Mouse (Mus musculus) limb, embryonic 12.5 days (tissue): ENCODE measurements around the gene Nxt1. TPM values are rescaled to one million over a fixed set of nuclear protein-coding genes. Genes with fewer than 3 reads are reported as not detected.

Experiments used
- ATAC-seq: fragments of 200-750 bp; cut with Nextera tagmentation; 2 replicates; pipeline ENCODE4 v1.8.0; 2017; ENCODE audit warnings: low read depth, moderate TSS enrichment; ENCODE audit not compliant: insufficient number of reproducible peaks, insufficient read depth, low FRiP score, low TSS enrichment
- H3K27ac ChIP-seq: fragments of 300-500 bp; sonication (generic); 2 replicates; pipeline ENCODE4 v1.5.1; 2016; ENCODE audit warnings: mild to moderate bottlenecking, moderate library complexity
- H3K27me3 ChIP-seq: fragments of 300-500 bp; sonication (generic); 2 replicates; pipeline ENCODE4 v1.6.1; 2016; ENCODE audit warnings: mild to moderate bottlenecking, moderate library complexity
- H3K36me3 ChIP-seq: fragments of 300-500 bp; sonication (generic); 2 replicates; pipeline ENCODE4 v1.6.1; 2016; ENCODE audit warnings: mild to moderate bottlenecking, moderate library complexity
- H3K4me1 ChIP-seq: fragments of 300-500 bp; sonication (generic); replicated peaks from 2 replicates; pipeline ENCODE4 v1.6.1; 2016
- H3K4me2 ChIP-seq: fragments of 300-500 bp; sonication (generic); 2 replicates; pipeline ENCODE4 v1.6.1; 2016; ENCODE audit warnings: mild to moderate bottlenecking, moderate library complexity
- H3K4me3 ChIP-seq: fragments of 300-500 bp; sonication (generic); replicated peaks from 2 replicates; pipeline ENCODE4 v1.5.1; 2016; ENCODE audit warnings: mild to moderate bottlenecking
- H3K9ac ChIP-seq: fragments of 300-500 bp; sonication (generic); replicated peaks from 2 replicates; pipeline ENCODE4 v1.6.1; 2016; ENCODE audit warnings: mild to moderate bottlenecking, moderate library complexity
- H3K9me3 ChIP-seq: fragments of 300-500 bp; sonication (generic); 2 replicates; pipeline ENCODE4 v1.6.1; 2016; ENCODE audit warnings: mild to moderate bottlenecking, moderate library complexity
- WGBS: fragments of 180-500 bp; shearing (Covaris S2); methylation state at CpG from one replicate; pipeline ENCODE4 v1.1.7; 2016; 5-methylcytosine and 5-hydroxymethylcytosine counted together
- polyA plus RNA-seq: library from polyadenylated mRNA; unstranded; fragments of >200 nt; fragmentation: Nextera tagmentation; extraction: Ambion mirVana; gene quantifications from 2 replicates; pipeline ENCODE4 v1.2.1, GENCODE M21; 2016

Gene Nxt1
- polyA plus RNA-seq = 111 and 117 TPM in 2 replicates

DNA sequence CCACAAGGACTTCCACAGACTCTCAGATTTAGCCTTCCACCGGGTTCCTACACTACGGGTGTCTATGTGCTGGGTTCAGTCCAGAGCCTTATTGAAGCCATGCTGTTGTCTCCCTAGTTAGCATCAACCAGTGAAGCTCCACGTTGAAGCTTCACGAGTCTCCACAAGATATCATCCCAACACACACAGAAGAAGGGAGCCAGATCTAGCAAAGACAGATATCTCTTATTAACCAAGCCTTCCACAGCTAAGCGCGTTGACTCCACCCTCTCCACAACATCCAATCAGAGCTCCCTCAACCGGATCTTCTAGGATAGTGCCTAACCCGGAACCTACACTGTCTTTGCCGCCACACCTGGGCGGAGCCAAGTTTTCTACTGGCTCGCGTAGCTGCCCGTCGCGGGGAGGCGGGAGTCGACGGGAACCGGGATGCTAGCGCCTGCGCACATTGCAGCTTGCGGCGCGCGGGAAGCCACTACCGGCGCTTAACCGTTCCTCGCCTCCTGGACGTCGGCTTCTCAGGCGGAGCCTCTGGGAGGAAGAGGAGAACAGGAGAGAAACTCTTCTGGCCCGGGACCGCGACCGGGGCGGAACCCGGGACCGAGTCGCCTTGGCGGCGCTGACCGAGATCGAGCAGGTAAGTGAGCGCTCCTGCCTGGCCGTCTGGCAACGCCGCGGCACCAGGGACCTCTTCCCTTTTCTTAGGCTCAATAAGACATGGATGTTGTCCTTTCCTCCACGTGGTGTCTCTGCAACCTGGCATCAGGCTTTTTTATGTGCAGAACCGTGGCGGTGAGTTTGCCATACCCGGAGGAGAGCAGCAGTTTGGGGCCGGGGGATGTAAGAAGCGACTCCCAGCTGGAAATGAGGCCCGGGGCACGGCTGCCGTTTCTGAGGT, at the start of gene Nxt1:
Nxt1 (plus strand) TSS at position 403 of the 898 bp plus-strand sequence.
- peak; percentile 100 for ATAC-seq
- peaks cover 15% of the 10 kb centered on the region for H3K4me1 ChIP-seq
- H3K4me2 ChIP-seq = peak within 1 kb of the TSS; percentile 82
- no peaks in the 10 kb centered on the region for H3K9me3 ChIP-seq
- H3K36me3 ChIP-seq = peaks cover 24% of the 10 kb centered on the region
- H3K4me3 ChIP-seq = peak within 1 kb of the TSS; percentile 76
- H3K27ac ChIP-seq = peak within 1 kb of the TSS; percentile 70; the same call in 1 of the 2 replicates
- H3K9ac ChIP-seq = peak within 1 kb of the TSS; percentile 78
- no peaks in the 10 kb centered on the region; the same call in 1 of the 2 replicates for H3K27me3 ChIP-seq
- WGBS = 1% methylated on average over 58 of the region's 58 CpGs

- Histone ChIP-seq H3K4me3 (no peak overlapping the region), H3K4me1 (no peaks in the 10 kb centered on the region), H3K36me3 (no peaks in the 10 kb centered on the region), H3K27ac (no peak overlapping the region), H3K9me3 (no peaks in the 10 kb centered on the region), H3K4me2 (no peak overlapping the region), H3K9ac (no peak overlapping the region), H3K27me3 (no peaks in the 10 kb centered on the region)
- ATAC-seq = no peak
- 87% methylated on average over 2 of the region's 2 CpGs for WGBS
Measured at GRCm38 (mm10) chr2:148623067-148623466, 49.3 kb upstream of the Nxt1 start.

DNA sequence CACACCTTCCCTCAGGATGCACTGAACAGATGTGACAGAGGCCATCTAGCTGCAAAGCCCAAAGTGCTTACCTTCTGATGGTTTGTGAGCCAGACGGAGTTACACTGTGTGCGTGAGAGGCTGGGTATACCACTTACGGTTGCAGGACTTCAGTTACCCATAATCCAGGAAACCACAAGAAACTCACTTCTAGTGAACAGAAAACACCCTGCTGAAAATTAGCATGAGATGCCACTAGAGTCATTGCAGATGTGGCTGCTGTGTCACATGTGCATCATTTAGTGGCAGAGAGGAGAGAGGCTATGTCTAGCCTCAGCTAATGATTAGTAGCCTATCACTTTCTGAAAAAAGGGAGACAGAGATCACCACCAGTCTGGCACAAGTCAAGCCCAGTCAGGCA, 47.9 kb upstream of the Nxt1 start:
- Histone ChIP-seq H3K4me3 (no peak overlapping the region), H3K9me3 (no peaks in the 10 kb centered on the region), H3K4me1 (no peaks in the 10 kb centered on the region), H3K4me2 (no peak overlapping the region), H3K27ac (no peak overlapping the region), H3K27me3 (no peaks in the 10 kb centered on the region), H3K36me3 (no peaks in the 10 kb centered on the region), H3K9ac (no peak overlapping the region)
- no peak for ATAC-seq
- 90% methylated on average over 3 of the region's 3 CpGs for WGBS

DNA sequence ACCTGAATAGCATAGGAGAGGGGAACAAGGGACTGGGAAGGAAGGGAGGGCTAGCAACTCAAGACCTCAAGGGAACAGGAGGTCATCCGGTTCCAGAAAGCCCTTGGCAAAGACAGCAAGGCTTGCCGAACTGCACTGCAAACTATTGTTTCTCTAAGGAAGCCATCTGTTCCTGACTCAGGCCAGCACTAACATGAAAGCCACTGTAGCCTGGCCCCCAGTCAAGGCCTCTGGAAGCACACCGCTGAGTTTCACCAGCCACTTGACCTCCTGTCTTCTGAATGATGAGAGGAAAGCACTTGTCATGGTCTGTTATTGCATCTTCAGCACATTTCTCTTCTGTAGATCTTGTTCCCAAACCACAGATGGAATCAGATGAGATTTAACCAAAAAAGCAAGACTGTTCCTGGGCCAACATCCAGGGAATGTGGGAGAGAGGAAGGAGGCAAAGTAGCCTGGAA, 45.4 kb upstream of the Nxt1 start:
- H3K27ac ChIP-seq = no peak overlapping the region
- H3K27me3 ChIP-seq = no peaks in the 10 kb centered on the region

DNA sequence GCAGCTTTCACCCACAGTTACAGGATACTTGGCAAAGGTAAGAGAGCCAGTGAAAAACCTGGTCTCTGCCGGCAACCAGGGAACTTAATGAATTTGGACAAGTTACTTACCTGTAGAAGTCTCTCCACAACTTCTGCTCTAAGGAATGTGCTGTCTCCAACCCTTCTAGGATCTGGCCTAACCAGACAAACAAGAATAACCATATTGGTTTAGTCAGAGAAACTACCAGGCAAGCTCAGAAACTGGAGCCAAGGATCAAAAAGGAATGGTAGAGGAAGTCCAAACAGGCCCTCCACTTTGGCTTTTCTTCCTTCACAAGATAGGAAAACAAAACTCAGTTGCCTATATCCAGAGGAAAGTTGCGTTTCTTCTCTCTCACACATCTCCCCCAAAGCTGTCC, 41.4 kb upstream of the Nxt1 start:
- Histone ChIP-seq H3K27me3 (no peaks in the 10 kb centered on the region), H3K4me2 (no peak overlapping the region), H3K27ac (no peak overlapping the region), H3K4me1 (no peaks in the 10 kb centered on the region), H3K4me3 (no peak overlapping the region), H3K9ac (no peak overlapping the region), H3K36me3 (no peaks in the 10 kb centered on the region), H3K9me3 (no peaks in the 10 kb centered on the region)
- WGBS = 90% methylated on average over 2 of the region's 2 CpGs
- no peak for ATAC-seq

More for the DNA sequence above, 45.4 kb upstream of the Nxt1 start:
- Histone ChIP-seq H3K9ac (no peak overlapping the region), H3K4me3 (no peak overlapping the region), H3K9me3 (no peaks in the 10 kb centered on the region), H3K4me2 (no peak overlapping the region), H3K36me3 (no peaks in the 10 kb centered on the region), H3K4me1 (no peaks in the 10 kb centered on the region)
- WGBS = 74% methylated on average over 3 of the region's 3 CpGs
- no peak for ATAC-seq

DNA sequence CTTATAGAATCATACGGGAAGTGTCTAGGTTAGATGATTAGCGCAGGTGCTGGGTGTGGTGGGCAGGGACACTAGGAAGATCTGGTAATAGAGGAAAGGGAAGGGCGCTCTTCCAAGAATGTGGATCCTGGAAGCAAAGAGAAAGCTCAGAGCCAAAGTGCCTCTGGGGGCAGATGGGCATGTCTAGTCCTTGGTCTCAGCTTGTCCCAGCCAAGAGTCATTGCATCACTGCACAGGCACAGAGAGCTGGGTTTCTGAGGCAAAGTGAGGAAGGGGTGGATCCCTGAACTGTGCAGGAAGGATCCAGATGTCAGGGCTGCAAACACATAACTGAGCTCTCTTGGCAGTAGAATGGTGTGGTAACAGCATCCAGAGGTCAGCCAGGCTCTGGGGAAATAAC, 40.8 kb upstream of the Nxt1 start:
- Histone ChIP-seq H3K4me3 (no peak overlapping the region), H3K27me3 (no peaks in the 10 kb centered on the region), H3K4me1 (no peaks in the 10 kb centered on the region), H3K9me3 (no peaks in the 10 kb centered on the region), H3K36me3 (no peaks in the 10 kb centered on the region), H3K4me2 (no peak overlapping the region), H3K27ac (no peak overlapping the region), H3K9ac (no peak overlapping the region)
- WGBS = 92% methylated on average over 3 of the region's 3 CpGs
- no peak for ATAC-seq

GRCm38 (mm10) chr2:148634466-148634865, 37.9 kb upstream of the Nxt1 start:
- no peak overlapping the region for H3K9ac ChIP-seq
- ATAC-seq = no peak
- WGBS = 87% methylated on average over 4 of the region's 4 CpGs

GRCm38 (mm10) chr2:148642610-148643370, 29.6 kb upstream of the Nxt1 start:
- Histone ChIP-seq H3K27ac (no peak overlapping the region), H3K4me2 (no peak overlapping the region), H3K9me3 (no peaks in the 10 kb centered on the region), H3K4me1 (no peaks in the 10 kb centered on the region), H3K9ac (no peak overlapping the region), H3K4me3 (no peak overlapping the region), H3K36me3 (no peaks in the 10 kb centered on the region), H3K27me3 (no peaks in the 10 kb centered on the region)
- 32% methylated on average over 1 of the region's 1 CpGs for WGBS
- ATAC-seq = no peak

More at GRCm38 (mm10) chr2:148634466-148634865, 37.9 kb upstream of the Nxt1 start:
- H3K4me2 ChIP-seq = no peak overlapping the region
- no peaks in the 10 kb centered on the region for H3K36me3 ChIP-seq
- H3K27ac ChIP-seq = no peak overlapping the region
- H3K4me1 ChIP-seq = no peaks in the 10 kb centered on the region
- no peaks in the 10 kb centered on the region for H3K27me3 ChIP-seq
- H3K4me3 ChIP-seq = no peak overlapping the region
- no peaks in the 10 kb centered on the region for H3K9me3 ChIP-seq

- Histone ChIP-seq H3K4me3 (no peak overlapping the region), H3K27me3 (no peaks in the 10 kb centered on the region), H3K36me3 (no peaks in the 10 kb centered on the region), H3K9ac (no peak overlapping the region), H3K27ac (no peak overlapping the region), H3K4me1 (no peaks in the 10 kb centered on the region), H3K9me3 (no peaks in the 10 kb centered on the region), H3K4me2 (no peak overlapping the region)
- 86% methylated on average over 6 of the region's 6 CpGs for WGBS
- ATAC-seq = no peak
Measured at GRCm38 (mm10) chr2:148644421-148645000, 27.9 kb upstream of the Nxt1 start.

- H3K9ac ChIP-seq = no peak overlapping the region
- no peaks in the 10 kb centered on the region for H3K36me3 ChIP-seq
- no peaks in the 10 kb centered on the region for H3K4me1 ChIP-seq
- no peak overlapping the region for H3K4me2 ChIP-seq
- no peak for ATAC-seq
- H3K9me3 ChIP-seq = no peaks in the 10 kb centered on the region; the same call in 1 of the 2 replicates
- no peak overlapping the region for H3K4me3 ChIP-seq
- H3K27me3 ChIP-seq = no peaks in the 10 kb centered on the region
- WGBS = 63% methylated on average over 3 of the region's 3 CpGs
- H3K27ac ChIP-seq = no peak overlapping the region
Measured at GRCm38 (mm10) chr2:148650587-148651357, 21.6 kb upstream of the Nxt1 start.
